Mouse (Mus musculus): Measurements from ENCODE around the gene Tmem256.

- TF ChIP-seq CTCF (IDR thresholded peaks at IDR 0.05; ENCODE audit: borderline replicate concordance, control insufficient read depth, extremely low read depth, insufficient read depth, low read length, poor library complexity) = peak; percentile 75
- no peak for TF ChIP-seq POLR2A (IDR thresholded peaks at IDR 0.05; ENCODE audit: control insufficient read depth, extremely low read depth, insufficient read depth, low read length, poor library complexity)
These were observed 42.7 kb downstream of the Tmem256 start, which contains the start of gene Kctd11 for GRCm38 (mm10) chr11:69880853-69881603.

All from thymus, adult 2 months (tissue).